Mouse (Mus musculus): ENCODE results near the gene Fam151a. TPM values are rescaled to one million over a fixed set of nuclear protein-coding genes. Genes with fewer than 3 reads are reported as not detected.
"Not testable (repeated sequence)": the region's sequence is repeated elsewhere in the genome, so short reads cannot be mapped to it uniquely, and the experiment has no call there.

Gene Fam151a
- polyA plus RNA-seq, 1 experiment from 2014 or later, result not detected

GRCm38 (mm10) chr4:106793826-106794225 is 60.1 kb downstream of the Fam151a start:
- WGBS, result 97% methylated on average over 9 of the region's 9 CpGs
- H3K36me3 ChIP-seq (ENCODE audit: control insufficient read depth, insufficient read depth, low read length); H3K4me2 ChIP-seq (ENCODE audit: low read depth, low read length); H3K9ac ChIP-seq (replicated peaks; ENCODE audit: low read depth, low read length); H3K4me3 ChIP-seq (ENCODE audit: low read depth, low read length); H3K27ac ChIP-seq (ENCODE audit: low read depth, low read length); H3K4me1 ChIP-seq (ENCODE audit: control insufficient read depth, insufficient read depth, low read length); H3K9me3 ChIP-seq (ENCODE audit: control insufficient read depth, low read length); ATAC-seq (ENCODE audit: low read depth); H3K27me3 ChIP-seq (ENCODE audit: control insufficient read depth, insufficient read depth, low read length): not testable (repeated sequence)

DNA sequence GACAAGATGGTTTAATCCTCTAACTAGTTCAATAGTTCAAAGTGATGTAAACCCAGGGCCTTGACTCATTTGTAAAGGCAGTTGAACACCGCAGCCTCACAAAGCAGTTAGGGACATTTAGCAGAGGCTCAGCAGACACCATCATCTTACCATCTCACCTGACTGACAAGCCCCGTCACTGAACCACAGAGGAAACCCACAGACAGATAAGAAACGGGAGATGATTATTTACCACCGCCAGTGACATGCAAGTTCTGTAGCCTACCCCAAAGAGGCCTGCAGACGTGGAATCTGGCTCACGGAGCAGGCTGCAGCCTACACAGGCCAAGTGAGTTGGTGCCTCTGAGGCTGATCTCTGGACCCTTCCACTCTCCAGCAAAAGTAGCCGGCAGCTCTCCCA is 60.6 kb downstream of the Fam151a start:
- no peak for ATAC-seq (ENCODE audit: low read depth)
- WGBS, result 91% methylated on average over 7 of the region's 7 CpGs
- no peak overlapping the region for H3K9ac ChIP-seq (replicated peaks; ENCODE audit: low read depth, low read length)
- no peak overlapping the region for H3K4me2 ChIP-seq (ENCODE audit: low read depth, low read length)
- H3K27me3 ChIP-seq (ENCODE audit: control insufficient read depth, insufficient read depth, low read length), result no peaks in the 10 kb centered on the region
- no peaks in the 10 kb centered on the region for H3K9me3 ChIP-seq (ENCODE audit: control insufficient read depth, low read length)
- no peak overlapping the region for H3K27ac ChIP-seq (ENCODE audit: low read depth, low read length)
- no peak overlapping the region for H3K4me3 ChIP-seq (ENCODE audit: low read depth, low read length)
- no peaks in the 10 kb centered on the region for H3K4me1 ChIP-seq (ENCODE audit: control insufficient read depth, insufficient read depth, low read length)
- no peaks in the 10 kb centered on the region for H3K36me3 ChIP-seq (ENCODE audit: control insufficient read depth, insufficient read depth, low read length)

- Histone ChIP-seq H3K27ac (ENCODE audit: low read depth, low read length) (no peak overlapping the region), H3K27me3 (ENCODE audit: control insufficient read depth, insufficient read depth, low read length) (no peaks in the 10 kb centered on the region), H3K4me3 (ENCODE audit: low read depth, low read length) (no peak overlapping the region), H3K36me3 (ENCODE audit: control insufficient read depth, insufficient read depth, low read length) (no peaks in the 10 kb centered on the region), H3K9me3 (ENCODE audit: control insufficient read depth, low read length) (no peaks in the 10 kb centered on the region), H3K4me2 (ENCODE audit: low read depth, low read length) (no peak overlapping the region), H3K9ac (replicated peaks; ENCODE audit: low read depth, low read length) (no peak overlapping the region), H3K4me1 (ENCODE audit: control insufficient read depth, insufficient read depth, low read length) (0 out of 2 replicates have a peak, but pooled peaks cover 3% of the 10 kb centered on the region)
- 90% methylated on average over 2 of the region's 2 CpGs for WGBS
- no peak for ATAC-seq (ENCODE audit: low read depth)
These were observed 61.6 kb downstream of the Fam151a start for GRCm38 (mm10) chr4:106795289-106795688.

Other genes starting within 250 kb of the Fam151a start
- not detected in 2 replicates for gene Bsnd, start 241.6 kb upstream of the Fam151a start, polyA plus RNA-seq (2014; fragmentation: Nextera tagmentation; extraction: Ambion mirVana)
- gene Dhcr24, start 172.9 kb upstream of the Fam151a start, polyA plus RNA-seq (2014; fragmentation: Nextera tagmentation; extraction: Ambion mirVana), result 24.0 and 24.3 TPM in 2 replicates
- gene Lexm, start 116.6 kb upstream of the Fam151a start, polyA plus RNA-seq (2014; fragmentation: Nextera tagmentation; extraction: Ambion mirVana), result not detected in 2 replicates
- 1.7 and 3.0 TPM in 2 replicates for gene Ttc22, start 111.5 kb upstream of the Fam151a start, polyA plus RNA-seq (2014; fragmentation: Nextera tagmentation; extraction: Ambion mirVana)
- gene Pars2, start 82.8 kb upstream of the Fam151a start, polyA plus RNA-seq (2014; fragmentation: Nextera tagmentation; extraction: Ambion mirVana), result 8.8 and 9.9 TPM in 2 replicates
- gene Ttc4, start 54.9 kb upstream of the Fam151a start, polyA plus RNA-seq (2014; fragmentation: Nextera tagmentation; extraction: Ambion mirVana), result 128 and 134 TPM in 2 replicates
- gene Mroh7, start 3.0 kb upstream of the Fam151a start, polyA plus RNA-seq (2014; fragmentation: Nextera tagmentation; extraction: Ambion mirVana), result 1.1 and 1.4 TPM in 2 replicates
- gene Acot11, start 71.1 kb downstream of the Fam151a start, polyA plus RNA-seq (2014; fragmentation: Nextera tagmentation; extraction: Ambion mirVana), result 1.4 and 1.9 TPM in 2 replicates
- 106 and 112 TPM in 2 replicates for gene Ssbp3, start 176.8 kb downstream of the Fam151a start, polyA plus RNA-seq (2014; fragmentation: Nextera tagmentation; extraction: Ambion mirVana)